Mouse (Mus musculus): ENCODE results near the gene Timm8a2. TPM values are rescaled to one million over a fixed set of nuclear protein-coding genes. Genes with fewer than 3 reads are reported as not detected.

The Timm8a2 gene
- total and polyA plus RNA-seq, 3 experiments, result 0.18 TPM; not detected in 2

DNA sequence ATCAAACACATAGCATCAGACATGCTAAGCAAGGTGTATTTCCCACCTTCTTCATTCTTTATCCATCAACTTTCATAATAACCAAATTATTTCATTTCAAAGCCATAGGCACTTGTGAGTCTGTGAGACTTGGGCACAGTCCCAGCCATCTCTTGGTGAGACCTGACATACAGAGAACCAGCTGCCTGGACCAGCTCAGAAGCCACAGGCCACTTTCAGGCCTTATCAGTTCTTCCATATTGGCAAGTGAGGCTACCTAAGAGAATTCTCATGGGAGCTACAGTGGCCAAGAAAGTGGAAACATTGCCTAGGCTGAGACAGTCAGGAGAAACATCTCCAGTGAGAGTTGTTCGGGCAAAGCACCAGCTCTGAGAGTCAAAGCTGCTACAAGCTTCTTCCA is 11.4 kb upstream of the Timm8a2 start:
- Histone ChIP-seq H3K79me2 (ENCODE audit: control insufficient read depth, insufficient read depth, low read length, poor library complexity) (no peaks in the 10 kb centered on the region), H3K27me3 (ENCODE audit: control insufficient read depth in 1 of 2, insufficient read depth in 2 of 2, low read length in 2 of 2) (no peaks in the 10 kb centered on the region), H3K4me3 (ENCODE audit: control insufficient read depth in 1 of 2, insufficient read depth in 1 of 2, low read depth in 2 of 2, low read length in 2 of 2) (no peak overlapping the region), H3K27ac (ENCODE audit: control insufficient read depth, low read depth, low read length) (no peak overlapping the region), H3K9me3 (replicated peaks; ENCODE audit: insufficient read depth, low read length) (no peaks in the 10 kb centered on the region), H3K36me3 (ENCODE audit: control insufficient read depth in 1 of 2, insufficient read depth in 2 of 2, low read length in 2 of 2) (peaks cover 0 to 28% of the 10 kb centered on the region in 2 experiments; a peak in 2 of 4 replicates), H3K9ac (ENCODE audit: control insufficient read depth, low read depth, low read length, poor library complexity, severe bottlenecking) (no peak overlapping the region), H3K4me1 (ENCODE audit: control insufficient read depth in 1 of 2, insufficient read depth in 2 of 2, low read length in 2 of 2) (peaks cover 17 to 27% of the 10 kb centered on the region in 2 experiments)
- peak; percentile 52 for DNase-seq (ENCODE audit: low read depth, low spot score)
- TF ChIP-seq GATA1 (IDR thresholded peaks at IDR 0.05; ENCODE audit: low read depth, low read length), result 0 out of 2 replicates have a peak, but pooled peaks have one; percentile 21
- TF ChIP-seq POLR2A (IDR thresholded peaks at IDR 0.05; ENCODE audit: control insufficient read depth in 1 of 2, insufficient read depth in 1 of 2, low read depth in 1 of 2, low read length in 2 of 2, poor library complexity in 1 of 2), result no peak
- TF ChIP-seq TCF12 (IDR thresholded peaks at IDR 0.05; ENCODE audit: low read depth, low read length), result 0 out of 2 replicates have a peak, but pooled peaks have one; percentile 29
- TF ChIP-seq TAL1 (IDR thresholded peaks at IDR 0.05; ENCODE audit: low read length), result peak; percentile 52

GRCm38 (mm10) chr14:122023928-122024327 is 10.5 kb upstream of the Timm8a2 start:
- Histone ChIP-seq H3K36me3 (ENCODE audit: control insufficient read depth in 1 of 2, insufficient read depth in 2 of 2, low read length in 2 of 2) (peaks cover 0 to 34% of the 10 kb centered on the region in 2 experiments; a peak in 2 of 4 replicates), H3K4me1 (ENCODE audit: control insufficient read depth in 1 of 2, insufficient read depth in 2 of 2, low read length in 2 of 2) (peaks cover 17 to 33% of the 10 kb centered on the region in 2 experiments), H3K9me3 (replicated peaks; ENCODE audit: insufficient read depth, low read length) (no peaks in the 10 kb centered on the region), H3K27me3 (ENCODE audit: control insufficient read depth in 1 of 2, insufficient read depth in 2 of 2, low read length in 2 of 2) (no peaks in the 10 kb centered on the region), H3K4me3 (ENCODE audit: control insufficient read depth in 1 of 2, insufficient read depth in 1 of 2, low read depth in 2 of 2, low read length in 2 of 2) (no peak overlapping the region), H3K79me2 (ENCODE audit: control insufficient read depth, insufficient read depth, low read length, poor library complexity) (no peaks in the 10 kb centered on the region), H3K27ac (ENCODE audit: control insufficient read depth, low read depth, low read length) (peak overlapping the region; percentile 26), H3K9ac (ENCODE audit: control insufficient read depth, low read depth, low read length, poor library complexity, severe bottlenecking) (no peak overlapping the region)
- DNase-seq (ENCODE audit: low read depth, low spot score), result peak; percentile 89
- TF ChIP-seq TCF12 (IDR thresholded peaks at IDR 0.05; ENCODE audit: low read depth, low read length), result peak; percentile 95
- peak; percentile 11; the same call in 1 of the 2 replicates for TF ChIP-seq SMC3 (IDR thresholded peaks at IDR 0.05; ENCODE audit: low read depth, low read length)
- peak; percentile 70; the same call in 1 of the 2 replicates for TF ChIP-seq MEF2A (IDR thresholded peaks at IDR 0.05; ENCODE audit: extremely low read depth, insufficient replicate concordance, low read depth, low read length, poor library complexity, severe bottlenecking)
- TF ChIP-seq ZC3H11A (IDR thresholded peaks at IDR 0.05; ENCODE audit: low read depth, low read length), result no peak
- TF ChIP-seq POLR2AphosphoS5 (IDR thresholded peaks at IDR 0.05; ENCODE audit: borderline replicate concordance, low read depth, low read length), result no peak
- TF ChIP-seq USF2 (IDR thresholded peaks at IDR 0.05; ENCODE audit: borderline replicate concordance in 1 of 2, insufficient read depth in 1 of 2, low read depth in 1 of 2, low read length in 2 of 2), result no peak
- TF ChIP-seq ZMIZ1 (IDR thresholded peaks at IDR 0.05; ENCODE audit: low read depth, low read length), result 0 out of 2 replicates have a peak, but pooled peaks have one; percentile 50
- TF ChIP-seq POLR2AphosphoS2 (IDR thresholded peaks at IDR 0.05; ENCODE audit: low read length), result no peak
- TF ChIP-seq MAZ (IDR thresholded peaks at IDR 0.05; ENCODE audit: low read depth, low read length), result 0 out of 2 replicates have a peak, but pooled peaks have one; percentile 40
- no peak for TF ChIP-seq ZKSCAN1 (IDR thresholded peaks at IDR 0.05; ENCODE audit: low read depth, low read length)
- no peak for TF ChIP-seq RAD21 (IDR thresholded peaks at IDR 0.05; ENCODE audit: low read depth, low read length)
- no peak for TF ChIP-seq ZNF384 (IDR thresholded peaks at IDR 0.05; ENCODE audit: low read depth, low read length)
- TF ChIP-seq ELF1 (IDR thresholded peaks at IDR 0.05; ENCODE audit: low read depth, low read length), result no peak
- TF ChIP-seq MXI1 (IDR thresholded peaks at IDR 0.05; ENCODE audit: low read depth, low read length), result peak; percentile 93
- no peak for TF ChIP-seq GABPA (IDR thresholded peaks at IDR 0.05; ENCODE audit: low read depth, low read length)
- TF ChIP-seq POLR2A (IDR thresholded peaks at IDR 0.05; ENCODE audit: control insufficient read depth in 1 of 2, insufficient read depth in 1 of 2, low read depth in 1 of 2, low read length in 2 of 2, poor library complexity in 1 of 2), result no peak
- no peak for TF ChIP-seq NELFE (IDR thresholded peaks at IDR 0.05; ENCODE audit: low read depth, low read length)
- peak; percentile 99 for TF ChIP-seq BHLHE40 (IDR thresholded peaks at IDR 0.05; ENCODE audit: borderline replicate concordance, low read depth, low read length)
- TF ChIP-seq RCOR1 (IDR thresholded peaks at IDR 0.05; ENCODE audit: low read depth, low read length), result peak; percentile 99
- TF ChIP-seq TAL1 (IDR thresholded peaks at IDR 0.05; ENCODE audit: low read length), result peak; percentile 86
- TF ChIP-seq ETS1 (IDR thresholded peaks at IDR 0.05; ENCODE audit: low read depth, low read length), result peak; percentile 97
- TF ChIP-seq JUND (IDR thresholded peaks at IDR 0.05; ENCODE audit: low read depth, low read length), result no peak
- no peak for TF ChIP-seq CHD1 (IDR thresholded peaks at IDR 0.05; ENCODE audit: low read depth, low read length)
- peak; percentile 97 for TF ChIP-seq GATA1 (IDR thresholded peaks at IDR 0.05; ENCODE audit: low read depth, low read length)
- TF ChIP-seq MAFK (IDR thresholded peaks at IDR 0.05; ENCODE audit: borderline replicate concordance, low read depth, low read length), result peak; percentile 95
- TF ChIP-seq NRF1 (IDR thresholded peaks at IDR 0.05; ENCODE audit: insufficient read depth, low read depth, low read length, poor library complexity, severe bottlenecking), result no peak
- no peak for TF ChIP-seq CHD2 (IDR thresholded peaks at IDR 0.05; ENCODE audit: low read length)
- TF ChIP-seq EP300 (IDR thresholded peaks at IDR 0.05; ENCODE audit: low read depth in 1 of 2, low read length in 2 of 2), result peak; percentile 93 to 97
- TF ChIP-seq MAX (IDR thresholded peaks at IDR 0.05; ENCODE audit: low read length), result peak; percentile 80; the same call in 1 of the 2 replicates
- no peak for TF ChIP-seq TBP (IDR thresholded peaks at IDR 0.05; ENCODE audit: low read depth, low read length)

All from MEL (cell line).